ENCODE assay signal across 19 mouse cellular contexts in genomic region chrX:38426043-38426442, GRCm38 (mm10).
"Had no signal": no experiment of that assay in that cellular context is flagged by ENCODE, and none has a peak within 500 bp of the region (broad histone marks: within the 10 kb centered on the region; RNA-seq: fewer than 3 reads in every experiment).

No protein-coding gene starts in this region.

- H3K9me3 ChIP-seq: midbrain, embryonic 10.5 days; midbrain, embryonic 12.5 days; neural tube, embryonic 13.5 days; neural tube, embryonic 15.5 days had no signal

- H3K4me1 ChIP-seq: midbrain, embryonic 10.5 days; midbrain, embryonic 12.5 days; neural tube, embryonic 13.5 days; neural tube, embryonic 15.5 days had no signal

- ATAC-seq: midbrain, embryonic 16.5 days had no signal

- H3K27ac ChIP-seq: midbrain, embryonic 10.5 days; midbrain, embryonic 12.5 days; neural tube, embryonic 13.5 days; neural tube, embryonic 15.5 days had no signal

- H3K4me3 ChIP-seq: midbrain, embryonic 10.5 days; midbrain, embryonic 12.5 days; myocyte; neural tube, embryonic 13.5 days; neural tube, embryonic 15.5 days had no signal

- H3K9ac ChIP-seq: lung, embryonic 14.5 days; midbrain, embryonic 12.5 days; neural tube, embryonic 13.5 days; neural tube, embryonic 15.5 days had no signal

- H3K27me3 ChIP-seq: midbrain, embryonic 12.5 days; neural tube, embryonic 13.5 days; neural tube, embryonic 15.5 days had no signal

- H3K36me3 ChIP-seq: neural tube, embryonic 15.5 days had no signal

- H3K4me2 ChIP-seq: lung, embryonic 14.5 days; midbrain, embryonic 12.5 days; neural tube, embryonic 13.5 days; neural tube, embryonic 15.5 days had no signal

- DNase-seq: lung, adult 18-20 months; lung, embryonic 14.5 days; lung, postnatal 10 days; lung, postnatal 4 days; midbrain, embryonic 14.5 days; retina, postnatal 1 day; right cerebral cortex, adult 18-20 months; right cerebral cortex, postnatal 25 days; right cerebral cortex, postnatal 4 days; spleen, adult 18-20 months; thymus, adult 18-20 months; thymus, postnatal 14 days; thymus, postnatal 36 days had no signal
